Mouse (Mus musculus) G1E (cell line): ENCODE data around the gene Taar2. TPM values are rescaled to one million over a fixed set of nuclear protein-coding genes. Genes with fewer than 3 reads are reported as not detected.

ENCODE experiments used
- ATAC-seq: 2 replicates; pipeline ENCODE4 v1.8.0; 2016; ENCODE audit warnings: mild to moderate bottlenecking; ENCODE audit not compliant: insufficient number of reproducible peaks, poor library complexity, low FRiP score, severe bottlenecking; ENCODE audit errors: extremely low read depth
- DNase-seq: peaks from one replicate; pipeline ENCODE4 v3.0.0; 2012; ENCODE audit warnings: low spot score
- H3K27me3 ChIP-seq: 2 replicates; pipeline ENCODE4 v1.6.1; 2012; ENCODE audit warnings: mild to moderate bottlenecking, low read length, inconsistent platforms; ENCODE audit not compliant: insufficient read depth
- H3K36me3 ChIP-seq: replicated peaks from 2 replicates; pipeline ENCODE3; 2012; ENCODE audit warnings: mild to moderate bottlenecking, inconsistent platforms
- H3K4me1 ChIP-seq: 2 replicates; pipeline ENCODE4 v1.6.1; 2012; ENCODE audit warnings: low read depth, low read length, inconsistent platforms, mixed read lengths; ENCODE audit not compliant: insufficient read depth
- H3K4me3 ChIP-seq: 2 replicates; pipeline ENCODE4 v1.5.1; 2012; ENCODE audit warnings: low read depth, mild to moderate bottlenecking, inconsistent platforms, low read length, moderate library complexity, mixed read lengths
- H3K9me3 ChIP-seq: replicated peaks from 2 replicates; pipeline ENCODE4 v1.6.1; 2012; ENCODE audit warnings: inconsistent platforms
- CTCF ChIP-seq: IDR thresholded peaks from 2 replicates; pipeline ENCODE4 v1.5.1; 2012; ENCODE audit warnings: low read depth, low read length, inconsistent platforms, mixed read lengths
- GATA1 ChIP-seq: IDR thresholded peaks from 2 replicates; pipeline ENCODE4 v1.6.1; 2012; ENCODE audit warnings: borderline replicate concordance, low read length, inconsistent platforms, mixed read lengths
- GATA2 ChIP-seq: IDR thresholded peaks from 2 replicates; pipeline ENCODE4 v1.6.1; 2012; ENCODE audit warnings: low read depth, low read length, inconsistent platforms, borderline replicate concordance
- POLR2AphosphoS5 ChIP-seq: IDR thresholded peaks from 2 replicates; pipeline ENCODE4 v1.6.1; 2012; ENCODE audit warnings: low read depth, low read length, inconsistent platforms; ENCODE audit not compliant: insufficient replicate concordance
- TAL1 ChIP-seq: conservative IDR thresholded peaks from 2 replicates; pipeline ENCODE4 v1.6.1; 2012; ENCODE audit warnings: low read depth, low read length, inconsistent platforms, mixed read lengths
- polyA plus RNA-seq: library from polyadenylated mRNA; stranded (reverse); fragments of >175 nt; gene quantifications from 2 replicates; pipeline ENCODE4 v1.2.3, GENCODE M21; 2012
- total RNA-seq, 2 experiments: library from RNA; stranded (forward) in 1 of 2; stranded (reverse) in 1 of 2; fragments of 200-1000 nt in 1 of 2; fragments of >200 nt in 1 of 2; fragmentation: Nextera tagmentation in 1 of 2; gene quantifications; 2 replicates each; pipeline ENCODE4 v1.2.3; 2014 to 2017

Gene Taar2
- total and polyA plus RNA-seq, 3 experiments, result not detected

DNA sequence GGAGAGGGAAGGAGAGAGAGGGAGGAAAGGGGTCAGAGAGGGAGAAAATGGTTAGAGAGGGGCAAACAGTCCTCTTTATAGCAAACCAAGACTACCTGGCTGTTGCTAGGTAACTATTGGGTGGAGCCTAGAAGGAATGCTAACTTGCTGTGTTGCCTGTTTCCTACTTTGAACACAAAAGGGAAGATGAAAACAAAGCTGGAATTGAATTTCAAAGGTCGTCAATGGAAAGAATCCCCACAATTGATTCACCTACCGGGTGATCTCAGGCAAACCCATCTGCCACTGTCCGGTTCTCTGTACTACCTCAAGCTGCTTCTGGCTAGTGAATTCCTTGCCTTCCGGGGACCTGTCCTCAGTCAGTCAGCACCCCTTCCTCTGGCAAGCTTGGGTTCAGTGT is 39.6 kb downstream of the Taar2 start:
- ATAC-seq (no peak), DNase-seq (no peak)
- Histone ChIP-seq H3K4me3 (no peak overlapping the region), H3K27me3 (no peaks in the 10 kb centered on the region), H3K36me3 (no peaks in the 10 kb centered on the region), H3K4me1 (no peaks in the 10 kb centered on the region), H3K9me3 (no peaks in the 10 kb centered on the region)
- TF ChIP-seq GATA2 (no peak), POLR2AphosphoS5 (no peak), GATA1 (no peak), TAL1 (no peak), CTCF (no peak)

DNA sequence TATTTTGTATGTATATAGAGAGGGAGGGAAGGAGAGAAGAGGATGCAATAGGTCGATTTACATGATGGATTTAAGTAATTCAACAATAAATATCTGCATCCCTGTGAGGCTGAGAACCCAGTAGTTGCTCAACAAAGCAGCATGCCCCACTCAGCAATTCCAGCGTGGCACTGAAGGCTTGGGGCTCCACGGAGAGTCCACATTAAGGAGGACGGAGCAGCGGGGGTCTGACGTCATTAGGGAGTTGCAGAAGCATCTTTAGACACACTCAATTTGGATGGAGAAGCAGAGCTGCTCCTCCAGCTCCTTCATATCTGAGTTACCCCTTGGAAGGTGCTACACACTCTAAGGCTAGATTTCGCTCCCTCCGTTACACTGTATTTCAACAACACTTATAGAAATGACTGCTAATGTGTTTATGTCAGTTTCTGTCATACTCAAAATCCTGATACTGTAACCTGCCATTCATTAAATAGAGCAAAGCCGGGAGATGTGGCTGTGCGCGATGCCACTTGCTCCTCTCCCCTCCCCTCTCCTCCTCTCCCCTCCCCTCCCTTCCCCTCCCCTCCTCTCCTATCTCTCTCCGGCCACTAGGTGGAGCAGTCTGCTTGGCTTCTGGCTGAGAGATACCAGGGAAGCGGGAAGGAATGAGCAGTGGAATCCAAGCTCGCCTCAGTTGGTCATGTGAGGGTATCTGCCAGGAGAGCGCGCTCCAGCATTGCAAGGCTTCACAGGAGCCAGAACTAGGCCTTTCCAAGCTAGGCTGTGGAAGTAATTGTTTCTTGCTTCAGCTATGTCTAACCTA is 40.7 kb downstream of the Taar2 start:
- no peak for ATAC-seq

DNA sequence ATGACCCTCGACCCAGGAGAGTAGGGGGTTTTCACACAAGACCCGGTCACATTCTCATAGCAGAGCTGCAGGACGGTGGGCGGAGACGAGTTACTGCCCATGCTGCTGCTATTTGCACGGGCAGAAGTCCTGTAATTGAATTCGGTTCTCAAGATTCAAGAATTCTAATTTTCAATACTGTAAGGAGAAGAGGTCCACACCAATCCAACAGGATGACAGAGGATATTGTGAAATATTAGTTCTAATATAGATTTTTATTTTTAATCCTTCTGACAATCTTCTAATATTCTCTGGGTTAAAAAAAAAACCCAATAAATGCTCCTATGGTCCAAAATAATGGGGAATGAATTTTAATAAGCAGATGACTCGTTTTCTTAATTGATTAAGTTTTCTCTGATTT is 47.2 kb downstream of the Taar2 start, which contains the start of gene Taar6:
Gene Taar6 (minus strand): TSS at position 101 of the 400 bp plus-strand sequence.
- no peak for DNase-seq
- H3K27me3 ChIP-seq, result no peaks in the 10 kb centered on the region
- no peak for ATAC-seq
- H3K4me3 ChIP-seq, result no peak within 1 kb of the TSS
- TF ChIP-seq POLR2AphosphoS5 (no peak), CTCF (no peak), GATA1 (no peak), TAL1 (no peak), GATA2 (no peak)
- H3K4me1 ChIP-seq, result no peaks in the 10 kb centered on the region
- no peaks in the 10 kb centered on the region for H3K9me3 ChIP-seq
- H3K36me3 ChIP-seq, result no peaks in the 10 kb centered on the region

More for the DNA sequence above, 40.7 kb downstream of the Taar2 start:
- no peak for TF ChIP-seq GATA2
- peak; percentile 3; the same call in 1 of the 2 replicates for TF ChIP-seq CTCF
- no peaks in the 10 kb centered on the region for H3K36me3 ChIP-seq
- H3K27me3 ChIP-seq, result no peaks in the 10 kb centered on the region
- DNase-seq, result peak; percentile 13
- H3K9me3 ChIP-seq, result no peaks in the 10 kb centered on the region
- no peak overlapping the region for H3K4me3 ChIP-seq
- H3K4me1 ChIP-seq, result no peaks in the 10 kb centered on the region

DNA sequence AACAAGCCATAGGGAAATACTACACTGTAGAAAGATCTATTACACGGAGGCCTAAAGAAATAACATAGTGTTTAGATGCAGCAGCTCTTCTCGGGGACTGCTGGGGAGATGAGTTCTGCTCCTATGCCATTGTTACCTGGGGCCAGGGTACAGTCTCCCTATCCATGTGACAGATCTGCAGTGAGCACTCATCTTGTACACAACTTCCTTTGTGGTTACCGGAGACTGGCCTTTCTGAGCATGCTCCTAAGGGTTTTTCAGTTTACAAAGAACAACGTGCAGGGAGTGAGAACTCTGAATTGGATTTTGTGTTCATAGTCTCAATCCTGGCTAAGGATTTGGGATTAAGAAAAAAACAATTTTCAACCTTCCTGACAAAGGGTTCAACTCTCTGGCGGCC is 48.0 kb downstream of the Taar2 start:
- ATAC-seq (no peak), DNase-seq (no peak)
- H3K4me3 ChIP-seq, result no peak overlapping the region

More for the DNA sequence above, 48.0 kb downstream of the Taar2 start:
- Histone ChIP-seq H3K27me3 (no peaks in the 10 kb centered on the region), H3K9me3 (no peaks in the 10 kb centered on the region), H3K36me3 (no peaks in the 10 kb centered on the region), H3K4me1 (no peaks in the 10 kb centered on the region)
- TF ChIP-seq POLR2AphosphoS5, result no peak
- no peak for TF ChIP-seq CTCF

Other genes starting within 250 kb of the Taar2 start
- 1,930 and 2,036 TPM in 2 replicates for gene Rps12, start 151.3 kb upstream of the Taar2 start, total RNA-seq (2014; fragmentation: Nextera tagmentation)
- gene Rps12, start 151.3 kb upstream of the Taar2 start, total RNA-seq (2017), result 1,882 and 2,182 TPM in 2 replicates
- gene Rps12, start 151.3 kb upstream of the Taar2 start, polyA plus RNA-seq, result 1,152 and 1,558 TPM in 2 replicates
- gene Slc18b1, start 141.6 kb upstream of the Taar2 start, total RNA-seq (2014; fragmentation: Nextera tagmentation), result not detected in 2 replicates
- gene Slc18b1, start 141.6 kb upstream of the Taar2 start, total RNA-seq (2017), result not detected in 2 replicates
- not detected in 2 replicates for gene Slc18b1, start 141.6 kb upstream of the Taar2 start, polyA plus RNA-seq
- not detected in 2 replicates for gene Vnn3, start 87.1 kb upstream of the Taar2 start, total RNA-seq (2014; fragmentation: Nextera tagmentation)
- gene Vnn3, start 87.1 kb upstream of the Taar2 start, total RNA-seq (2017), result not detected in 2 replicates
- not detected in 2 replicates for gene Vnn3, start 87.1 kb upstream of the Taar2 start, polyA plus RNA-seq
- gene Vnn1, start 43.9 kb upstream of the Taar2 start, total RNA-seq (2014; fragmentation: Nextera tagmentation), result not detected in 2 replicates
- 0.06 TPM in 1 of 2 replicates, not detected in the other for gene Vnn1, start 43.9 kb upstream of the Taar2 start, total RNA-seq (2017)
- not detected in 2 replicates for gene Vnn1, start 43.9 kb upstream of the Taar2 start, polyA plus RNA-seq
- gene Taar1, start 18.2 kb upstream of the Taar2 start, total RNA-seq (2014; fragmentation: Nextera tagmentation), result not detected in 2 replicates
- gene Taar1, start 18.2 kb upstream of the Taar2 start, total RNA-seq (2017), result 0.23 TPM in 1 of 2 replicates, not detected in the other
- not detected in 2 replicates for gene Taar1, start 18.2 kb upstream of the Taar2 start, polyA plus RNA-seq
- gene Taar3, start 11.0 kb downstream of the Taar2 start, total RNA-seq (2014; fragmentation: Nextera tagmentation), result not detected in 2 replicates
- gene Taar3, start 11.0 kb downstream of the Taar2 start, total RNA-seq (2017), result 0.11 TPM in 1 of 2 replicates, not detected in the other
- gene Taar3, start 11.0 kb downstream of the Taar2 start, polyA plus RNA-seq, result not detected in 2 replicates
- gene Taar4, start 21.9 kb downstream of the Taar2 start, total RNA-seq (2014; fragmentation: Nextera tagmentation), result not detected in 2 replicates
- 0.29 TPM in 1 of 2 replicates, not detected in the other for gene Taar4, start 21.9 kb downstream of the Taar2 start, total RNA-seq (2017)
- gene Taar4, start 21.9 kb downstream of the Taar2 start, polyA plus RNA-seq, result not detected in 2 replicates
- not detected in 2 replicates for gene Taar5, start 32.1 kb downstream of the Taar2 start, total RNA-seq (2014; fragmentation: Nextera tagmentation)
- 0.38 TPM in 1 of 2 replicates, not detected in the other for gene Taar5, start 32.1 kb downstream of the Taar2 start, total RNA-seq (2017)
- not detected in 2 replicates for gene Taar5, start 32.1 kb downstream of the Taar2 start, polyA plus RNA-seq
- gene Taar6, start 47.1 kb downstream of the Taar2 start, total RNA-seq (2014; fragmentation: Nextera tagmentation), result not detected in 2 replicates
- not detected in 2 replicates for gene Taar6, start 47.1 kb downstream of the Taar2 start, total RNA-seq (2017)
- gene Taar6, start 47.1 kb downstream of the Taar2 start, polyA plus RNA-seq, result not detected in 2 replicates
- not detected in 2 replicates for gene Taar7a, start 54.9 kb downstream of the Taar2 start, total RNA-seq (2014; fragmentation: Nextera tagmentation)
- gene Taar7a, start 54.9 kb downstream of the Taar2 start, total RNA-seq (2017), result not detected in 2 replicates
- gene Taar7a, start 54.9 kb downstream of the Taar2 start, polyA plus RNA-seq, result not detected in 2 replicates
- not detected in 2 replicates for gene Taar7b, start 61.4 kb downstream of the Taar2 start, total RNA-seq (2014; fragmentation: Nextera tagmentation)
- not detected in 2 replicates for gene Taar7b, start 61.4 kb downstream of the Taar2 start, total RNA-seq (2017)
- not detected in 2 replicates for gene Taar7b, start 61.4 kb downstream of the Taar2 start, polyA plus RNA-seq
- not detected in 2 replicates for gene Taar7d, start 88.7 kb downstream of the Taar2 start, total RNA-seq (2014; fragmentation: Nextera tagmentation)
- 0.16 TPM in 1 of 2 replicates, not detected in the other for gene Taar7d, start 88.7 kb downstream of the Taar2 start, total RNA-seq (2017)
- gene Taar7d, start 88.7 kb downstream of the Taar2 start, polyA plus RNA-seq, result not detected in 2 replicates
- gene Taar7e, start 99.0 kb downstream of the Taar2 start, total RNA-seq (2014; fragmentation: Nextera tagmentation), result not detected in 2 replicates
- 0.33 TPM in 1 of 2 replicates, not detected in the other for gene Taar7e, start 99.0 kb downstream of the Taar2 start, total RNA-seq (2017)
- not detected in 2 replicates for gene Taar7e, start 99.0 kb downstream of the Taar2 start, polyA plus RNA-seq
- not detected in 2 replicates for gene Taar7f, start 110.9 kb downstream of the Taar2 start, total RNA-seq (2014; fragmentation: Nextera tagmentation)
- not detected in 2 replicates for gene Taar7f, start 110.9 kb downstream of the Taar2 start, total RNA-seq (2017)
- not detected in 2 replicates for gene Taar7f, start 110.9 kb downstream of the Taar2 start, polyA plus RNA-seq
- gene Taar8a, start 137.9 kb downstream of the Taar2 start, total RNA-seq (2014; fragmentation: Nextera tagmentation), result not detected in 2 replicates
- not detected in 2 replicates for gene Taar8a, start 137.9 kb downstream of the Taar2 start, total RNA-seq (2017)
- not detected in 2 replicates for gene Taar8a, start 137.9 kb downstream of the Taar2 start, polyA plus RNA-seq
- gene Taar8b, start 153.7 kb downstream of the Taar2 start, total RNA-seq (2014; fragmentation: Nextera tagmentation), result not detected in 2 replicates
- gene Taar8b, start 153.7 kb downstream of the Taar2 start, total RNA-seq (2017), result not detected in 2 replicates
- gene Taar8b, start 153.7 kb downstream of the Taar2 start, polyA plus RNA-seq, result not detected in 2 replicates
- gene Taar8c, start 163.3 kb downstream of the Taar2 start, total RNA-seq (2014; fragmentation: Nextera tagmentation), result not detected in 2 replicates
- gene Taar8c, start 163.3 kb downstream of the Taar2 start, total RNA-seq (2017), result not detected in 2 replicates
- gene Taar8c, start 163.3 kb downstream of the Taar2 start, polyA plus RNA-seq, result not detected in 2 replicates
- gene Taar9, start 171.0 kb downstream of the Taar2 start, total RNA-seq (2014; fragmentation: Nextera tagmentation), result not detected in 2 replicates
- gene Taar9, start 171.0 kb downstream of the Taar2 start, total RNA-seq (2017), result 0.11 TPM in 1 of 2 replicates, not detected in the other
- not detected in 2 replicates for gene Taar9, start 171.0 kb downstream of the Taar2 start, polyA plus RNA-seq
- gene Stx7, start 210.7 kb downstream of the Taar2 start, total RNA-seq (2014; fragmentation: Nextera tagmentation), result 33.1 and 61.8 TPM in 2 replicates
- gene Stx7, start 210.7 kb downstream of the Taar2 start, total RNA-seq (2017), result 35.7 and 39.2 TPM in 2 replicates
- gene Stx7, start 210.7 kb downstream of the Taar2 start, polyA plus RNA-seq, result 40.7 and 47.8 TPM in 2 replicates